Mouse (Mus musculus) gastrocnemius, postnatal 25 days (tissue): ENCODE data around the gene Gm10217. TPM values are rescaled to one million over a fixed set of nuclear protein-coding genes. Genes with fewer than 3 reads are reported as not detected.

Source experiments
- DNase-seq: peaks from one replicate; pipeline ENCODE4 v3.0.0; 2022
- long read RNA-seq, 2 experiments: library from polyadenylated mRNA; stranded (forward); transcript quantifications; one replicate each; pipeline ENCODE4 v2.0.0; 2021
- total RNA-seq, 2 experiments: library from RNA; stranded (reverse); gene quantifications; 1 replicate in 1 of 2; 2 replicates in 1 of 2; pipeline ENCODE4 v1.2.3; 2021

The Gm10217 gene
- total RNA-seq = not detected
- long read RNA-seq, experiment 1 = 0 reads
- long read RNA-seq, experiment 2 = 0 reads

DNA sequence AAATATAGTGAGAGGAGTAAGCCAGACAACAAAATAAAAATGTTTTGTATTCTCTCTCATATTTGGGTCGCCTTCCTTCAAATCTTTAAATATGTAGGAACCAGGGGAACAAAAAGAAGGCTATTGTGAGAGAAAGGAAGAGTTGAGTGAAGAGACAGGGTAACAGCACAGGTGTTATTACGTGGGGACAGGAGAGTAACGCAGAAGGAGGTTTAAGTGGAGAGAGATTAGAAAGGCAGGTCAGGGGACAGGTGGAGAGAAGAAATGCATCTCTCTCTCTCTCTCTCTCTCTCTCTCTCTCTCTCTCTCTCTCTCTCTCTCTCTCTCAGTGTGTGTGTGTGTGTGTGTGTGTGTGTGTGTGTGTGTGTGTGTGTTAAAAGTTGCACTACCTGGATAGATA is at the start of gene Gm10217:
Gene Gm10217 (plus strand): TSS at position 301 of the 400 bp plus-strand sequence.
- no peak for DNase-seq

DNA sequence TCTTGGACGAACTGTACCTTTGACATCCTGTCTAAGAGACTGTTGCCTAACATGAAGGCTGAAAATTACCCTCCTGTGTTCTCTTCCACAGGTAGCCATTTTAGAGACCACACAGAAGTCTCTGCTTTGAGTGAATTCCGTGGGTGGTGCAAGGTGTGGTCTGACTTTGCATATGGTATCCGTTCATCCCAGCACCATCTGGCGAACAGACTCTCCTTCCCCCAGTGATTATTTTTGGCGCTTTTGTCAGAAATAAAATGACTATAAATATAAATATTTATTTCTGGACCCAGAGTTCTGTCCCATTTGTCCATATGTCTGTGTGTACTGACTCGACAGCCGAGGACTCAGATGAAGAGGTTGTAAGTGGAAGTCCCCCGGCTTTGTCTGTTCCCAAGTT is 39.3 kb upstream of the Gm10217 start:
- no peak for DNase-seq

DNA sequence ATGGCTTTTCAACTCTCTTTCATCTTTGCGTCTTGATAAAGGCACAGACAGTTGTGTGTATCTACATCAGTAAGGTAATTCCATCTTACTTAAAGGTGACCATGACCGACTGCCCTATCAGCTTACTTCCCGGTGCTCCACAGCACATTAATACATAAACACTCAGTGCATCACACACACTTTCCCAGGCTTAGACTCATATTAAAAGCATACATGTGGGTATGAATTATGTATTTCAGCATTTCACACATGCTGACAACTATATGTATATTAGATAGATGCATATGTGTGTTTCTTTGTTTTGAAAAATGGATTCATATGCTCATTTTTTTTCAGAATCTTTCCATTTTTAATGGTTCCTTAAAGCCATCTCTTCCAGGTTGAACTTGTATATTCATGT is 23.8 kb upstream of the Gm10217 start:
- DNase-seq = no peak

DNA sequence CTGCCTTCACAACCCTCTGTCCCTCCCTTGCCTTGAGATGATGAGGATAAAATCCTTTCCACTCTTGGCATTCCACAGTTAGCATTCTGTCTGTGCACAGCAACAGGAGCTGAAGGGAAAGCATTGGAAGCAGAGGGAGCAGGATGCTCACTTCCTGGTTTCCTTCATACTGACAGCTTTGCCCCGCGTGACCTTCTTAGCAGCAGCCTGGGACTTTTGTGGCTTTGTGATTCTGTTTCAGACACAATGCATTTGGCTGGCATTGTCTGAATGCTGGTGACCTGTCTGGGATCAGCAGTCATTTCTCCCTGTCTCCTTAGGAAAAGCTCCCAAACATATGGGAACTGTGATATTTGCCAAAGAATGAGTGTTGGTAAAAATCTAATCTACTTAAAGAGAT is 4.8 kb upstream of the Gm10217 start:
- no peak for DNase-seq

DNA sequence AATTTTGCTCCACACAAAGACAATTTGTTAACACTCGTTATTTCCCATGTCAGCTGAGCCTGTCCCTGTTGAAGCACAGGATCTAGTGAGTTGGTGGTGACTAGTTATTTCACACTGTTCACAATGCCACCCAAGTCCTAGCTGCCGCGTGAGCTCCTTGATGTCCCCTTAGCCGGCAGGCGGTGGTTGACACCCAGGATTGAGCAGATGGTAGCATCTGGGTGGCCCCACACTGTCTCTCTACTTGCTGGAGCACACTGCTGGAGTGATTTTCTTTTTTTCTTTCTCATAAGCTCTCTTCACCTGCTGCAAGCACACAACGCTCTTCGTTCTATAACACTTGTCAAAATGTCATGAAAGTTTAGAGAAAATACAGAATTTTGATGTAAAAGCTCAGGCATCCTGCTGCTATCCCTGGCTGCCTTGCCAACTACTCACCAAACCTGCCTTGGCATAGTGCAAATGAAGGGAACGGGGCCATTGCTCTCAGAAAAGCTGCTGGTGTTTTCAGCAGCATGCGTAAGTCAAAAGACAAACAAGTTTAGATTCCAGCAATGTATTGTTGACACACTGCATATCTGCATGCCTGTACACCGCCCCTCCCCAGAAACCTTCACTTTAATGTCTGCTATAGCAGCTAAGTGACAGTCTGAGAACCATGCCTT is 3.4 kb upstream of the Gm10217 start:
- no peak for DNase-seq

DNA sequence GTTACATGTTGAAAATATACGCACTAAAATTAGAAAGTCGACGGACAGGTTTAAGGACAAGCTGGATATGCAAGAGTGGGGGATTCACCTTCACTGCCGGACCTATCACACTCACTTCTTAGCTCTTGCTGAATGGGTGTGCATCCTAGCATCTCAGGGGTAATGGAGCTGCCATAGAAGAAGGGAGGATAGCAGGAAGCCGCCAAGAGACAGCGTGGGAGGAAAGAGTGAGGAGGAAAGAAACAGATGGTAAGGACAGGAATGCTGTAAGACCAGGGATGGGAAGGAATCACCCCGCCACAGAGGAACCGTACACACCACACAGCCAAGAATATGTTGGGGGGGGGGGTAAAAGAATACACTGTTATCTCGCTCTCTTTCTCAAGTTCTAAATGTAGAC is 1.1 kb downstream of the Gm10217 start:
- no peak for DNase-seq

DNA sequence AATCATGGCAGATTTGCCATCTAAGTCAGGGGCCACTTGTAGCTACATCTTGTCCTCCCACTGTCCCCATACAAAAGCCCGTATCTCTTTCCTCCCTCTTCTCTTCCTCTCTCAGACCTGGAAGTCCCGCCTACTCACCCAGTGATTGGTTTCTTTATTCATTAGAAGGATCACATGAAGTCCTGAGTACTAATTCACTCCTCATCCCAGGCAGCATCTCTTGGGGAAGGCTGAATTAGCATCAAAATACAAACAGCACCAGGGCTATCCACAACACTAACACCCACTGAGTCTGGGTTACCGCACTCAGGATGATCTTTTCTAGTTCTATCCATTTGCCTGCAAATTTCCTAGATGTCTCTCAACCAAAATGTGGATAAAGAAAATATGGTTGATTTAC is 4.0 kb downstream of the Gm10217 start:
- no peak for DNase-seq

DNA sequence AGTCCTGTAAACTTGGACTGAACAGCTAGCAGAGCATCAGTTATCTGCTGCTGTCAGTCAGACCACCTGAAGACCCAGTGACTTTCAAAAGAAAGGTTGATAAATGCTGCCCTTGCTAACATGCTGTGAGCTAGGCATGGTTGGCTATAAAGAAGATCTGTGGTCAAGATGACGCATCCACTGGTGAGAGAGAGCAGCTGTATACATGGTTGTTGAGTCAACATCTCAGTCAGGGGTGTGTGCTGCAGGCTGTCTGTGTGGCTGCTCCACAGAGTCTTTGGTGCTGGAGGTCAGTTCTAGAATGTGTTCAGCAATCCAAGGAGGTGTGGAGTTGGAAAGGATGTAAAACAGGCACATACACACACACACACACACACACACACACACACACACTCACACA is 12.2 kb downstream of the Gm10217 start:
- DNase-seq = no peak

DNA sequence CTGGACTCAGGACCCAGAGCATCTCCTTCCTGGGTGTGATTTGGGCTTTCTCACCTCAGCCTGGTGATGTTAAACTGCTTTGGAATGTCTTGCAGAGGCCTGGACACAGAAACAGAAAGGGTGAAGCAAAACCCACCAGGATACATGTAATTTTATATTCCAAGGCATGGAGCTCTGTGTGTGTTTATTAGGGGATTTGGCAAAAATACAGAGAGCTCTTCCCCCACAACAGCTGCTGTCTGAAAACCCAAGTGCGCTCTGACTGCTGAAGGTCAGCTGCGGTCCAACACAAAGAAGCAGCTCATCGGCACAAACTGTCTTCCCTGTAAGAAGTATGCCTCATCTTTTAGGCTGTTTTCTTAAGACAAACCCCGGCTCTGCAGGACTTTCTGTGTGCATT is 15.9 kb downstream of the Gm10217 start:
- DNase-seq = no peak

DNA sequence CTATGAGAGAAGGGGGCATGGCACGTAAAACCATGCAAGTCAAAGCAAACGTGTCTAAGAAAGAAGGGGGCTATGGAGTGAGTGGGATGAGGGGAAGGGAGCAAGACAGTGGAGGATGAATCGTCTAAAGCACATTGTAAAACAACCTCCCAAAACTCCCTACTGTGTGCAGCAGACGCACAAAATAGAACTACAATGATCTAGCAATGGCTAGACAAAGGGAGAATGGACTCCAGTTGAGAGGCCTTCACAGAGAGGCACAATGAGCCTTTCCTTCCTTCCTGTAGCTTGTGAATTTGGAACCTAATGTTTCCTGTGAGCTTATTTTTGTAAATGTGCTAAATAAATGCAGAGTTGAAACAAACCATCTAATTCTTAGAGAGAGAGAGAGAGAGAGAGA is 22.7 kb downstream of the Gm10217 start:
- no peak for DNase-seq

DNA sequence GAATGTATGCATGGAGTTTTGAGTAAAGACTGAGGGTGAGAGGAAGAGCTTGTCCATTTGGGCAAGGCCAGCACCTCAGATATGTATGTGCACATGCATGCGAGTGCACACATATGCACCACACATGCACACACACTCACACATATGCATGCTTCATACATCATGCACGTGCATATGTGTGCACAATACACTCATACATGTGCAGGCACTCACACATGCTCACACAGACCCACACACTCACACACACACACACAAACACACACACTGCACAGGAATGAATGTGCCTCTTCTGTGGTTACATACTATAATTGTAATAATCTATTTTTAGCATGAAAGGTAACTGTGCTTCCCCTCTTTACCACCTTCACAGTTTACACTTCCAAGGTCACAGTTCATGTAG is 35.1 kb downstream of the Gm10217 start:
- DNase-seq = no peak

DNA sequence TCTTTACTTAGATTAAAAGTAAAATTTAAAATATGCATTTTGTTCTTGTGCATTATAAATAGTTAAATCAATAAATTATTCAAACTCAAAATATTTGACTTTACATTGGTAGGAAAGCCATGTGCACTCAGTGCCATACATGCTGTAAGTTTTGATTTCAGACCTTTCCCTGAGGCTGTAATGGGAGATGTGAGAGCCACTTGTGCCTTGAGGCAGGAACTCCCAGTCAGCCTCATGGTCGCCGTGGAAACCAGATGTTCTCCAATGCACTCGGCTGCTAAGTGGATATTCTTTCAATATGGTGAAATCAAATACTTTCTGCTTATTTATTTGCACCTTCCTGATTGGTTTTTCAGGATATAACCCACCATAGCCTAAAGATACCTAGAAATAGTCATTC is 35.6 kb downstream of the Gm10217 start:
- no peak for DNase-seq

Other genes with a start within 250 kb of the Gm10217 start
- under 1 TPM in 1 of 2 experiments, not detected in 1; 0.08 TPM for gene Fam155a, start 93.1 kb upstream of the Gm10217 start, total RNA-seq
- gene Lig4, start 113.4 kb downstream of the Gm10217 start, total RNA-seq = 1 to 10 TPM; 3.0 to 3.6 TPM
- gene Abhd13, start 113.5 kb downstream of the Gm10217 start, total RNA-seq = 1 to 10 TPM; 7.9 to 8.1 TPM
- gene Tnfsf13b, start 142.2 kb downstream of the Gm10217 start, total RNA-seq = under 1 TPM; 0.92 to 0.99 TPM